Mouse (Mus musculus): ENCODE measurements around the gene Dtd2.

DNA sequence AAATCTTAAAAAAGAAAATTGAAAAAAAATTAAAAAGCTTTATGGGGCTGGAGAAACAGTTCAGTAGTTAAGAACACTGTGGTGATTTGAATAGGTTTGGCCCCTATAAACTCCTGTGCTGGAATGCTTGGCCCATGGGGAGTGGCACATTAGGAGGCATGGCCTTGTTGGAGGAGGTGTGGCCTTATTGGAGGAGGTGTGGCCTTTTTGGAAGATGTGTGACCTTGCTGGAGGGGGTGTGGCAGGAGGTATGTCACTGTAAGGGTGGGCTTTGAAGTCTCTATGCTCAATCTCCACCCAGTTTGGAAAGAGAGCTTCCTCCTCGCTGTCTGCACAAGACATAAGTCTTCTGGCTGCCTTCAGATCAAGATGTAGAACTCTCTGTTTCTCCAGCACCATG, 31.9 kb downstream of the Dtd2 start:
- TF ChIP-seq CTCF (IDR thresholded peaks at IDR 0.05; ENCODE audit: borderline replicate concordance, control insufficient read depth, extremely low read depth, insufficient read depth, low read length, poor library complexity), result no peak
- TF ChIP-seq POLR2A (IDR thresholded peaks at IDR 0.05; ENCODE audit: control insufficient read depth, extremely low read depth, insufficient read depth, low read length, poor library complexity), result no peak

All from thymus, adult 2 months (tissue).